Mouse (Mus musculus): ENCODE measurements around the gene Dzip1l. TPM values are rescaled to one million over a fixed set of nuclear protein-coding genes. Genes with fewer than 3 reads are reported as not detected.

Gene Dzip1l
- total RNA-seq, 2 experiments from 2014 or later: 3.1 to 3.2 TPM

DNA sequence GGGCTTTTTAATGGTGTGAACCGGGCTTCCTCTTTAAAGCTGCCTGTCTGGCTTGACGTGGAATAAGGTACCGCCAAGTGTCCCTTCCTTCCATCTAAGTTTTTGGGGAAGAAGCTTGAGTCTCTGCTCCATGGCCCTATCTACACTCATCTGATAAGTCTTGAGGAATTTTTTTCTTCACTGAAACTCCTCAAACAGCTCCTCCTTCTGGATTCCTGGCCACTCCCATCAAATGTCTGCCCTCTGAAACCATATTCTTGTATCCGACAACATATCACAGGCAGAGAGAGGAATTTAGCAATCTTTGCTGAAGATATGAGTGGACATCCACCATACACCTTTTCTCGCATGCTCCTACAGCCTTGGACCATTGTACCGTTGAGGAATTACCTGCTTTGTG, 77.0 kb downstream of the Dzip1l start:
- DNase-seq: no peak
- intact Hi-C loops (cut with DNase I; ENCODE audit: low total_unique reads): no loop called here

DNA sequence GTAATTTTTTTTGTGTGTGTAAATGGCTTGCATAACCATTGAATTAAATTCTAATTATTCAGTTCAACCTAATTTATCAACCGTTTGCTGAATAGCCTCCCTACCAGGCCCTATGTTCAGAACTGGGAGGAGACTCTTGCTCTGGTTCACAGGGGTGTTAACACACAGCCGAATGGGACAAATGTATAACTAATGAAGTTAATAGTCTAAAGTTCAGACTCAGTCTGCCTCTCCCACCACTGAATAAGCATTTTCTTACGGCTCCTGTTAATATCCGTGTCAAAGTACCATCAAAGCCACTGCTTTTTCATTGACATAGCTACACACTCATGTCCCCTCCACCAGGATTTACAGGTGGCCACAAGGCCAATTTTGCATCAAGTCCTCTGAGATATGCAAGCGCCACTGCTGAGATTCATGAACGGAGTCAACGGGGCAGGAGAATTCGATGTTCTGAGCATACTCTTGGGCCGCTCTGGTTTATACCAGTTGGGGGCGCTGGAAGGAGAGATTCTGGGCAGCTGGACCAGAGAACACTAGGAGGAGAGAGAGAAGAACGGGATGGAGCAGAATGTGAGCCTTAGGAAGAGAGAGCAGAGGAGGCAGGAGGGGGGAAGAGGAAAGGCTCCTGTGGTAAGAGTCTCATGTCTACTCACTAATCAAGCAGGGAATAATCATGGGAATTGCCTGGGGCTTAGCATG, 78.3 kb downstream of the Dzip1l start:
- DNase-seq: no peak
- intact Hi-C loops (cut with DNase I; ENCODE audit: low total_unique reads): no loop called here

- no peak for DNase-seq
- intact Hi-C loops (cut with DNase I; ENCODE audit: low total_unique reads): no loop called here
Observed at GRCm38 (mm10) chr9:99709588-99710248, 80.4 kb downstream of the Dzip1l start.

DNA sequence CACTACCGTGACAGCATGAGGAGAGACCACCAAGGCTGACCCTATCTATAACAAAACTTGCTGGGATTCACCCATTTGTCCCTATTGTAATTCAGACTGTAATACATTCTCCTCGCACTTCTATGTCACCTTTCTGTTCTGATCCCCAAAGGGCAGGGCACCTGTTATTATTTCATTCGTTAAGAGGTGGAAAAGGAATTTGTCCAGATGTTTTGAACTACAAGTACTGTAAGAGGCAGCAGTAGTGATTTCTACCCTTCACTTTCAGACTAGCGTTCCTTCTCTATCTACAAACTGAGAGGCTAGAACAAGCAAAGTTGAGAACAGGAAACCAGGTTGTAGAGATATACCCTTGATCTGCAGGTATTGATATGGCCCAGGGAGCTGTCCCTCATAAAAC, 81.0 kb downstream of the Dzip1l start:
- intact Hi-C loops (cut with DNase I; ENCODE audit: low total_unique reads): no loop called here
- no peak for DNase-seq

- intact Hi-C loops (cut with DNase I; ENCODE audit: low total_unique reads): no loop called here
- DNase-seq: no peak
Observed at GRCm38 (mm10) chr9:99717134-99717533, 87.8 kb downstream of the Dzip1l start, which contains the start of gene Cldn18. Gene Cldn18, minus strand, starts transcription at chr9:99717267.

Other genes with a start within 250 kb of the Dzip1l start
- gene Mras, start 192.1 kb upstream of the Dzip1l start, total RNA-seq (2021): 1 to 10 TPM; 6.8 to 7.7 TPM
- gene Nme9, start 178.0 kb upstream of the Dzip1l start, total RNA-seq (2021): not detected
- gene Armc8, start 60.6 kb upstream of the Dzip1l start, total RNA-seq (2021): 10 to 100 TPM; 25.3 to 25.9 TPM
- gene Dbr1, start 53.7 kb upstream of the Dzip1l start, total RNA-seq (2021): 1 to 10 TPM; 4.1 to 5.9 TPM
- gene A4gnt, start 17.0 kb upstream of the Dzip1l start, total RNA-seq (2021): not detected
- not detected for gene Cldn18, start 87.8 kb downstream of the Dzip1l start, total RNA-seq (2021)
- gene Sox14, start 246.7 kb downstream of the Dzip1l start, total RNA-seq (2021): not detected

All from gastrocnemius, postnatal 14 days (tissue).